Mouse (Mus musculus) hindbrain, embryonic 15.5 days (tissue): ENCODE results near the gene Pard6b. TPM values are rescaled to one million over a fixed set of nuclear protein-coding genes. Genes with fewer than 3 reads are reported as not detected.

Source experiments
- ATAC-seq: fragments of 200-750 bp; cut with Nextera tagmentation; 2 replicates; pipeline ENCODE4 v1.8.0; 2017; ENCODE audit warnings: low read depth, moderate number of reproducible peaks, moderate TSS enrichment; ENCODE audit not compliant: low FRiP score
- H3K27ac ChIP-seq: fragments of 300-500 bp; sonication (generic); replicated peaks from 2 replicates; pipeline ENCODE4 v1.5.1; 2015; ENCODE audit warnings: mild to moderate bottlenecking, inconsistent platforms
- H3K27me3 ChIP-seq: fragments of 300-500 bp; sonication (generic); 2 replicates; pipeline ENCODE4 v1.6.1; 2015; ENCODE audit warnings: control low read depth, inconsistent platforms
- H3K36me3 ChIP-seq: fragments of 300-500 bp; sonication (generic); 2 replicates; pipeline ENCODE4 v1.6.1; 2015; ENCODE audit warnings: control low read depth, inconsistent platforms
- H3K4me1 ChIP-seq: fragments of 300-500 bp; sonication (generic); replicated peaks from 2 replicates; pipeline ENCODE4 v1.6.1; 2015; ENCODE audit warnings: control low read depth, inconsistent platforms
- H3K4me2 ChIP-seq: fragments of 300-500 bp; sonication (generic); 2 replicates; pipeline ENCODE4 v1.6.1; 2015; ENCODE audit warnings: moderate library complexity, mild to moderate bottlenecking, inconsistent platforms
- H3K4me3 ChIP-seq: fragments of 300-500 bp; sonication (generic); 2 replicates; pipeline ENCODE4 v1.5.1; 2015; ENCODE audit warnings: mild to moderate bottlenecking, inconsistent platforms
- H3K9ac ChIP-seq: fragments of 300-500 bp; sonication (generic); 2 replicates; pipeline ENCODE4 v1.6.1; 2015; ENCODE audit warnings: inconsistent platforms
- H3K9me3 ChIP-seq: fragments of 300-500 bp; sonication (generic); 2 replicates; pipeline ENCODE4 v1.6.1; 2016; ENCODE audit warnings: control low read depth, inconsistent platforms
- WGBS: fragments of 180-500 bp; shearing (Covaris S2); methylation state at CpG from one replicate; pipeline ENCODE4 v1.1.7; 2015; 5-methylcytosine and 5-hydroxymethylcytosine counted together
- polyA plus RNA-seq: library from polyadenylated mRNA; unstranded; fragments of >200 nt; fragmentation: Nextera tagmentation; extraction: Ambion mirVana; gene quantifications from 2 replicates; pipeline ENCODE4 v1.2.1, GENCODE M21; 2015

Gene Pard6b
- polyA plus RNA-seq, 1 experiment from 2014 or later: 7.2 TPM

GRCm38 (mm10) chr2:168118456-168118855 lies 37.7 kb downstream of the Pard6b start:
- 81% methylated on average over 3 of the region's 3 CpGs for WGBS
- Histone ChIP-seq H3K27ac (no peak overlapping the region), H3K4me1 (peaks cover 17% of the 10 kb centered on the region), H3K9me3 (no peaks in the 10 kb centered on the region), H3K36me3 (no peaks in the 10 kb centered on the region), H3K4me3 (no peak overlapping the region), H3K9ac (no peak overlapping the region), H3K27me3 (no peaks in the 10 kb centered on the region), H3K4me2 (no peak overlapping the region)
- no peak for ATAC-seq

- H3K27ac ChIP-seq: no peak overlapping the region
- H3K9me3 ChIP-seq: no peaks in the 10 kb centered on the region
- H3K27me3 ChIP-seq: no peaks in the 10 kb centered on the region
- no peak overlapping the region for H3K9ac ChIP-seq
- H3K4me3 ChIP-seq: no peak overlapping the region
- WGBS: 82% methylated on average over 12 of the region's 12 CpGs
- ATAC-seq: no peak
- H3K4me1 ChIP-seq: peaks cover 17% of the 10 kb centered on the region
- no peaks in the 10 kb centered on the region for H3K36me3 ChIP-seq
- H3K4me2 ChIP-seq: no peak overlapping the region
These were observed 38.3 kb downstream of the Pard6b start for GRCm38 (mm10) chr2:168119123-168119522.

- Histone ChIP-seq H3K9ac (no peak overlapping the region), H3K4me2 (no peak overlapping the region), H3K36me3 (no peaks in the 10 kb centered on the region), H3K27ac (no peak overlapping the region), H3K4me1 (peaks cover 11% of the 10 kb centered on the region), H3K9me3 (no peaks in the 10 kb centered on the region), H3K4me3 (no peak overlapping the region), H3K27me3 (no peaks in the 10 kb centered on the region)
- ATAC-seq: no peak
- WGBS: 87% methylated on average over 4 of the region's 4 CpGs
These were observed 40.1 kb downstream of the Pard6b start for GRCm38 (mm10) chr2:168120906-168121305.

- H3K27me3 ChIP-seq: no peaks in the 10 kb centered on the region
- no peak overlapping the region for H3K9ac ChIP-seq
- H3K4me1 ChIP-seq: 0 out of 2 replicates have a peak, but pooled peaks cover 4% of the 10 kb centered on the region
- no peaks in the 10 kb centered on the region for H3K36me3 ChIP-seq
- ATAC-seq: no peak
- H3K27ac ChIP-seq: no peak overlapping the region
- no peaks in the 10 kb centered on the region for H3K9me3 ChIP-seq
- no peak overlapping the region for H3K4me3 ChIP-seq
- H3K4me2 ChIP-seq: no peak overlapping the region
- WGBS: 92% methylated on average over 6 of the region's 6 CpGs
These were observed 42.8 kb downstream of the Pard6b start for GRCm38 (mm10) chr2:168123652-168124051.

GRCm38 (mm10) chr2:168125288-168126089 lies 44.7 kb downstream of the Pard6b start:
- Histone ChIP-seq H3K27ac (no peak overlapping the region), H3K4me2 (no peak overlapping the region), H3K36me3 (no peaks in the 10 kb centered on the region), H3K4me1 (0 out of 2 replicates have a peak, but pooled peaks cover 4% of the 10 kb centered on the region), H3K27me3 (no peaks in the 10 kb centered on the region), H3K4me3 (no peak overlapping the region), H3K9ac (no peak overlapping the region), H3K9me3 (no peaks in the 10 kb centered on the region)
- WGBS: 23% methylated on average over 11 of the region's 11 CpGs
- no peak for ATAC-seq

GRCm38 (mm10) chr2:168127767-168128166 lies 47.0 kb downstream of the Pard6b start:
- 87% methylated on average over 14 of the region's 14 CpGs for WGBS

GRCm38 (mm10) chr2:168128211-168128859 lies 47.5 kb downstream of the Pard6b start:
- 30% methylated on average over 13 of the region's 14 CpGs for WGBS

More at GRCm38 (mm10) chr2:168127767-168128166, 47.0 kb downstream of the Pard6b start:
- H3K9ac ChIP-seq: no peak overlapping the region
- H3K27ac ChIP-seq: no peak overlapping the region; the same call in 1 of the 2 replicates
- H3K27me3 ChIP-seq: no peaks in the 10 kb centered on the region
- H3K4me2 ChIP-seq: no peak overlapping the region
- no peaks in the 10 kb centered on the region for H3K9me3 ChIP-seq
- no peaks in the 10 kb centered on the region for H3K36me3 ChIP-seq
- ATAC-seq: no peak
- no peak overlapping the region for H3K4me3 ChIP-seq
- 0 out of 2 replicates have a peak, but pooled peaks cover 4% of the 10 kb centered on the region for H3K4me1 ChIP-seq

GRCm38 (mm10) chr2:168130046-168130445 lies 49.2 kb downstream of the Pard6b start:
- WGBS: 88% methylated on average over 3 of the region's 3 CpGs
- H3K4me1 ChIP-seq: 0 out of 2 replicates have a peak, but pooled peaks cover 4% of the 10 kb centered on the region
- H3K27ac ChIP-seq: no peak overlapping the region
- H3K4me3 ChIP-seq: no peak overlapping the region
- no peak overlapping the region for H3K4me2 ChIP-seq
- no peak for ATAC-seq
- H3K9me3 ChIP-seq: no peaks in the 10 kb centered on the region
- H3K36me3 ChIP-seq: no peaks in the 10 kb centered on the region
- H3K27me3 ChIP-seq: no peaks in the 10 kb centered on the region
- H3K9ac ChIP-seq: no peak overlapping the region

More at GRCm38 (mm10) chr2:168128211-168128859, 47.5 kb downstream of the Pard6b start:
- no peak overlapping the region for H3K4me3 ChIP-seq
- H3K27me3 ChIP-seq: no peaks in the 10 kb centered on the region
- no peak overlapping the region for H3K9ac ChIP-seq
- H3K27ac ChIP-seq: no peak overlapping the region; the same call in 1 of the 2 replicates
- no peaks in the 10 kb centered on the region for H3K9me3 ChIP-seq
- ATAC-seq: peak; percentile 82; the same call in 1 of the 2 replicates
- H3K36me3 ChIP-seq: no peaks in the 10 kb centered on the region
- 0 out of 2 replicates have a peak, but pooled peaks cover 4% of the 10 kb centered on the region for H3K4me1 ChIP-seq
- H3K4me2 ChIP-seq: no peak overlapping the region

- H3K4me1 ChIP-seq: no peaks in the 10 kb centered on the region
- ATAC-seq: no peak
- H3K27ac ChIP-seq: peak overlapping the region; percentile 36; the same call in 1 of the 2 replicates
- no peaks in the 10 kb centered on the region for H3K9me3 ChIP-seq
- peak overlapping the region; percentile 30 for H3K4me2 ChIP-seq
- H3K9ac ChIP-seq: no peak overlapping the region
- H3K4me3 ChIP-seq: no peak overlapping the region
- 50% methylated on average over 15 of the region's 15 CpGs for WGBS
- H3K27me3 ChIP-seq: no peaks in the 10 kb centered on the region
- H3K36me3 ChIP-seq: no peaks in the 10 kb centered on the region
These were observed 56.4 kb downstream of the Pard6b start for GRCm38 (mm10) chr2:168137161-168137560.

GRCm38 (mm10) chr2:168143794-168144193 lies 63.0 kb downstream of the Pard6b start:
- Histone ChIP-seq H3K36me3 (no peaks in the 10 kb centered on the region), H3K27ac (no peak overlapping the region; the same call in 1 of the 2 replicates), H3K27me3 (no peaks in the 10 kb centered on the region), H3K4me3 (no peak overlapping the region), H3K4me1 (peaks cover 7% of the 10 kb centered on the region; the same call in 1 of the 2 replicates), H3K9me3 (no peaks in the 10 kb centered on the region), H3K4me2 (no peak overlapping the region), H3K9ac (no peak overlapping the region)
- 22% methylated on average over 5 of the region's 5 CpGs for WGBS
- ATAC-seq: peak; percentile 48; the same call in 1 of the 2 replicates

GRCm38 (mm10) chr2:168145437-168145836 lies 64.6 kb downstream of the Pard6b start:
- WGBS: 67% methylated on average over 2 of the region's 2 CpGs

More at GRCm38 (mm10) chr2:168145437-168145836, 64.6 kb downstream of the Pard6b start:
- no peak for ATAC-seq
- Histone ChIP-seq H3K9me3 (no peaks in the 10 kb centered on the region), H3K4me2 (no peak overlapping the region), H3K9ac (no peak overlapping the region), H3K4me1 (peaks cover 7% of the 10 kb centered on the region; the same call in 1 of the 2 replicates), H3K27ac (no peak overlapping the region), H3K27me3 (no peaks in the 10 kb centered on the region), H3K36me3 (no peaks in the 10 kb centered on the region), H3K4me3 (no peak overlapping the region)
